Mouse (Mus musculus) erythroblast, embryonic 14.5 days (primary cell): ENCODE measurements around the gene Thbs3.

Experiments used
- GATA1 ChIP-seq: IDR thresholded peaks from 2 replicates; pipeline ENCODE4 v1.6.1; 2012; ENCODE audit warnings: low read length, inconsistent platforms, mixed read lengths
- TAL1 ChIP-seq: IDR thresholded peaks from 3 replicates; pipeline ENCODE4 v1.6.1; 2012; ENCODE audit warnings: low read length, inconsistent platforms, mixed read lengths

GRCm38 (mm10) chr3:89228836-89229235 lies 13.9 kb downstream of the Thbs3 start, which contains the start of gene Muc1:
- TF ChIP-seq GATA1 (no peak), TAL1 (no peak)
